Mouse (Mus musculus) thymus, adult 2 months (tissue): ENCODE data around the gene Ctnnbl1. TPM values are rescaled to one million over a fixed set of nuclear protein-coding genes. Genes with fewer than 3 reads are reported as not detected.

Experiments used
- DNase-seq: peaks from one replicate; pipeline ENCODE4 v3.0.0; 2021
- H3K27ac ChIP-seq: fragments of 200-500 bp; 2 replicates; pipeline ENCODE4 v1.5.1; 2012; ENCODE audit warnings: low read length, control low read depth; ENCODE audit not compliant: control insufficient read depth, insufficient read depth
- H3K27me3 ChIP-seq: fragments of 200-500 bp; 2 replicates; pipeline ENCODE4 v1.6.1; 2012; ENCODE audit warnings: mild to moderate bottlenecking, low read length, moderate library complexity, mixed read lengths; ENCODE audit not compliant: control insufficient read depth, insufficient read depth
- H3K36me3 ChIP-seq: fragments of 200-500 bp; 2 replicates; pipeline ENCODE4 v1.6.1; 2012; ENCODE audit warnings: mild to moderate bottlenecking, low read length, moderate library complexity; ENCODE audit not compliant: control insufficient read depth, insufficient read depth
- H3K4me1 ChIP-seq: fragments of 200-500 bp; replicated peaks from 2 replicates; pipeline ENCODE4 v1.6.1; 2012; ENCODE audit warnings: low read length; ENCODE audit not compliant: control insufficient read depth, insufficient read depth
- H3K4me3 ChIP-seq: fragments of 200-500 bp; 2 replicates; pipeline ENCODE4 v1.5.1; 2012; ENCODE audit warnings: mild to moderate bottlenecking, low read length, control low read depth, moderate library complexity; ENCODE audit not compliant: control insufficient read depth, insufficient read depth
- CTCF ChIP-seq: fragments of 200-500 bp; IDR thresholded peaks from 2 replicates; pipeline ENCODE4 v1.5.1; 2012; ENCODE audit warnings: mild to moderate bottlenecking, control low read depth, low read length, moderate library complexity, borderline replicate concordance; ENCODE audit not compliant: control insufficient read depth, poor library complexity, insufficient read depth; ENCODE audit errors: extremely low read depth
- POLR2A ChIP-seq: fragments of 200-500 bp; IDR thresholded peaks from 2 replicates; pipeline ENCODE4 v1.6.1; 2012; ENCODE audit warnings: mild to moderate bottlenecking, low read length, control low read depth, moderate library complexity; ENCODE audit not compliant: control insufficient read depth, poor library complexity, insufficient read depth; ENCODE audit errors: extremely low read depth
- WGBS: fragments of 180-500 bp; shearing (Covaris S2); methylation state at CpG from one replicate; pipeline ENCODE4 v1.1.7; 2018; 5-methylcytosine and 5-hydroxymethylcytosine counted together
- polyA plus RNA-seq: library from polyadenylated mRNA; depleted of rRNA; stranded (reverse); fragments of >200 nt; gene quantifications from 2 replicates; pipeline ENCODE4 v1.2.3, GENCODE M21; 2012

Gene Ctnnbl1
- polyA plus RNA-seq, 1 experiment, result 68.5 TPM

DNA sequence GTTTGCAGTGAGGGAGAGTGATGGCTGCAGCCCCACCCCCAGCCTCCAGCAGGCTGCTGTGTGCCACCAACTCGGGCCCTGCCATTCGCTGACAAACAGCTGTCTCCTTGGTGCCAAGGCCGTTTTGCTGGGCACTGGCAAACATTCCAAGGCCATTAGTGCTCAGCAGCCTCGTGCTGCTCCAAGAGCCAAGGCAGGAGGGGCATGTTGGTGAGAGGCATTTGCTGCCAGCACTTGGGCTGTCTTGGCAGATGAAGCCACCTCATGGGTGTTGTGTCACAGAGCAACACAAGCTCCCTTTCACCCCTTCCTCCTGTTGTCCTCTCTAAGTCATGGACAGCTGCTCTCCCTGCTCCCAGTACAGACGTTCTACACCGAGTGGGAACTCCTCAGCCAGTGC lies 136.0 kb downstream of the Ctnnbl1 start:
- TF ChIP-seq POLR2A (no peak), CTCF (no peak)
- no peak for DNase-seq
- Histone ChIP-seq H3K27me3 (no peaks in the 10 kb centered on the region), H3K27ac (no peak overlapping the region), H3K4me3 (no peak overlapping the region), H3K4me1 (no peaks in the 10 kb centered on the region), H3K36me3 (peaks cover 10% of the 10 kb centered on the region)
- WGBS, result 96% methylated on average over 6 of the region's 6 CpGs

DNA sequence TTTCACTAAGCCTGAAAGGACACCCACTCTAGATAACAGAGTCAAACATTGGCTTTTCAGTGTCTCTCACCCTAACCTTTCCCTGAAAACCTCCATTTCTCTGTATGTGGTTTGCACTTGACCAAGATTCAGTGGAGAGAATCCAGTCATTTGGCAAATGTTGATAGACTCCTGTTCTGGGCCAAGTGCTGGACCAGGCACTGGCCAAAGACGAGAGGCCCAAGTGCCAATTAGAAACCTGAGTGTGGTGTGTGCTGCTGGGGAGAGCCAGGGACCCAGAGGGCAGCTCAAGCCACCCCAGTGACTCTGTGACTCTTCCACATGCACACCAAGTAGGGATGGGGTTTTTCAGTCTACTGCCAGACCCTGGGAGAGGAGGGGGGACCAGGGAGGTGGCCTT lies 136.5 kb downstream of the Ctnnbl1 start:
- no peak overlapping the region for H3K27ac ChIP-seq
- no peak for DNase-seq
- H3K4me3 ChIP-seq, result no peak overlapping the region
- TF ChIP-seq CTCF (no peak), POLR2A (no peak)
- no peaks in the 10 kb centered on the region for H3K4me1 ChIP-seq
- 96% methylated on average over 1 of the region's 1 CpGs for WGBS
- H3K36me3 ChIP-seq, result peaks cover 10% of the 10 kb centered on the region
- no peaks in the 10 kb centered on the region for H3K27me3 ChIP-seq

DNA sequence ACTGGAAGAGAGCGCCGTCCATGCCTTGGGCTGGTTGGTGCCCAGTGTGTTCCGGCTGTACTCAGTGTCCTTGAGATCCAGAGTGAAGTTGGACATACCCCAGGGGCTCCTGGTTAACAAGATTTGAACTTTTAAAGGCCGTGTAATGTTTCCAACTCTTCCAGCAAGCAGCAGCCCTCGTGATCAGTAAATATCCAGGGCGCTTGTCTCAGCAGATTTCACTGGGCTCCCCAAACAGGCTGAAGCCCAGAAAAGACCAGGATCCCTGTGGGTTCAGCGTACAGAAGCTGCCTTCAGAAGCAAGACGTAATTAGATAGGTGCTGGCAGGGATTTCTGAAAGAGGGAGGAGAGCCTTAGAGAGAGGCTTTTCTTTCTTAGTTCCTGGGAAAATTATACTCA lies 137.9 kb downstream of the Ctnnbl1 start:
- H3K27me3 ChIP-seq, result no peaks in the 10 kb centered on the region
- no peak overlapping the region for H3K4me3 ChIP-seq
- H3K27ac ChIP-seq, result no peak overlapping the region
- peaks cover 10% of the 10 kb centered on the region for H3K36me3 ChIP-seq
- 94% methylated on average over 8 of the region's 8 CpGs for WGBS
- no peak for TF ChIP-seq CTCF
- no peak for TF ChIP-seq POLR2A
- DNase-seq, result no peak
- no peaks in the 10 kb centered on the region for H3K4me1 ChIP-seq

DNA sequence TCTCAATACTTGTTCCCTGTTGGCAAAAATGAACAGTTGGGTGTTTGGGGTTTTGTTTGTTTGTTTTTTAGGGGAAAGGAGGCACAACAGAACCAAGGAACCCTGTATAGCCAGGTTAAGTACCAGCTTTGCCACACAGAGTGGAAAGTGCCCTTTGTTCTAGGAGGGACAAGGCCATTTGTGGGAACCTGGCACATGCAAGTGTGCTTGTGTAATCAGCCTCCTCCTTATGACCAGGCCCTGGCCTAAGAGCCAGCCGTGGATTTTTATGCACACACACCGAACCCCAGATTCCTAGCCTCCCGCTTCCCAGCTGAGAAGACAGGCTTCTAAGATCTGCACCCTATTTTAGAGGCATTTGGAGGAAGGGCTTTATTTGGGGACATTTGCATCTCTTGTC lies 140.2 kb downstream of the Ctnnbl1 start:
- no peaks in the 10 kb centered on the region for H3K4me1 ChIP-seq
- DNase-seq, result no peak
- H3K27ac ChIP-seq, result no peak overlapping the region
- peaks cover 2% of the 10 kb centered on the region; the same call in 1 of the 2 replicates for H3K36me3 ChIP-seq
- H3K27me3 ChIP-seq, result no peaks in the 10 kb centered on the region
- TF ChIP-seq POLR2A, result no peak
- no peak for TF ChIP-seq CTCF
- H3K4me3 ChIP-seq, result no peak overlapping the region
- WGBS, result 98% methylated on average over 3 of the region's 3 CpGs

DNA sequence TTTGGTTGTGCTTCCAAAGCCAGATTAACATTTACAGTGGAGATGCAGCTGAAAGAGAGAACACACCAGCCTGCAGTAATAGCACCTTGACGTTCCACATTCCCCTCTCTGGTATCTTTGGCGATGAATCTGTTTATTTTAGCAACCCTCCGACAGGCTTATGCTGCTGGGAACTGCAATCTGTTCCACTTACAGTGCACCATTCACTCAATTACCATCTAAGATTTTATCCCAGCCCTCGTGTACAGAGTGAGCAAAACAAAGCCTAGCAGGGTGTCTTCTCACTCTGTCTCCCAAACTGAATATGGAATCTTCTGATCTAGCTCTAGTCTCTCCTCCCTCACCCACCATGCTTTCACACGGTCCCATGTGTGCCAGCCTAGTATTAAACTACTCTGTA lies 140.8 kb downstream of the Ctnnbl1 start:
- H3K27me3 ChIP-seq, result no peaks in the 10 kb centered on the region
- no peak overlapping the region for H3K27ac ChIP-seq
- H3K4me1 ChIP-seq, result no peaks in the 10 kb centered on the region
- no peak overlapping the region for H3K4me3 ChIP-seq
- TF ChIP-seq CTCF, result no peak
- TF ChIP-seq POLR2A, result no peak
- no peak for DNase-seq
- 88% methylated on average over 5 of the region's 5 CpGs for WGBS
- no peaks in the 10 kb centered on the region for H3K36me3 ChIP-seq

DNA sequence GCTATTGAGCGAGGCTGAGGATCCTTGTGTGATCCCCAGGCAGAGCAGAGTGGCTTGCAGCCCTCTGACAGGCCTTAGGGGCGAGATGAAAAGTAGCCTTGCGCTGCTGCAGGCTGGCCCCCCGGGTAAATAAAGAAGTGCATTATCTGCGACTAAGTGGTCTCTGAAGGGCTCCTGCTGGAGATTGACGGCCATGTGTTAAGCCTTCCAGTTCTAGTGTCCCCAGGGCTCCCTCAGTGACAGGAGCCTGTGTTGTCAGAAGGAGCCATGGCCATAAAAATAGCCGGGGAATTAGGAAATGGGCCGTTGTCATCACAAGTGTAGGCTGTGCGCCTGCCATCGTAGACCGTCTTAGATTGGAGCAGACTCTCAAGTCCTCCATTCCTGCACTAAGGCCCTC lies 144.7 kb downstream of the Ctnnbl1 start:
- H3K27ac ChIP-seq, result no peak overlapping the region
- H3K4me1 ChIP-seq, result no peaks in the 10 kb centered on the region
- H3K36me3 ChIP-seq, result peaks cover 9% of the 10 kb centered on the region
- DNase-seq, result no peak
- H3K27me3 ChIP-seq, result no peaks in the 10 kb centered on the region
- no peak overlapping the region for H3K4me3 ChIP-seq
- WGBS, result 93% methylated on average over 11 of the region's 11 CpGs
- no peak for TF ChIP-seq CTCF
- no peak for TF ChIP-seq POLR2A

DNA sequence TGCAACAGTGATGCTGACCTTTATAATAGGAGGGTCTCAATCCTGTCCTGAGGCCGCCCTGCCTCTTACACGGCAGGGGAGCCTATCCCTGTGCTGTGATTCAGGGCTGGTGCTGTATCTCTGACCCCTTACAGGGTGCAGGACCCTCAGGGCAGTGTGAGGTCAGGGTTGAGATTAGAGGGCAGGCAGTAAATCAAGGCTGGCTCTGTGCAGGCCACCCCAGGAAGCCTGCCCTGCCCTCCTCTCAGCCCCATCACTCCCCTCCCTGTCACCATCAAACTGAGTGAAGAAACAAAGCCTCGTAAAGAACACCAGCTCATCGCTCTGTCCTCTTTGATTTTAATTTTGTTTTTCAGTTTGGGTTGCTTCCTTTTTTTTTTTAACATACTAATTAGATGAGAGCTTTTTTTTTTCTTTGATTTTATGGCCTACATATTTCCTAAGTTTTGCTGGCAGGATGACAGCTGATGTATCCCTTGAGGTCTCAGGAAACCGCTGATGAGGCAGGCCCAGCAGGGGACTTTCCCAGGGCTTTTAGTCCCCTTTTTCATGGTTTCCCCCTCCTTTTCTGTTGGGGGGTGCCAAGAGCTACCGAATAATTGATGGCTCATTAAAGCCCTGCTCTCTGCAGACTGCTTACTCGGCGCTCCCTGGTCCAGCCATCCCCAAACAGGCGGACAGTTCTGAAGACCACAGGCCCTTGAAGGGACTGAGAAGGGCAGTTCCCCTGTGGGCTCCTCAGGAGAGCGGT lies 150.2 kb downstream of the Ctnnbl1 start:
- no peak for DNase-seq
- WGBS, result 60% methylated on average over 10 of the region's 10 CpGs
- no peaks in the 10 kb centered on the region for H3K27me3 ChIP-seq
- no peak overlapping the region for H3K4me3 ChIP-seq
- TF ChIP-seq POLR2A, result no peak
- no peak overlapping the region for H3K27ac ChIP-seq
- no peaks in the 10 kb centered on the region for H3K4me1 ChIP-seq
- peaks cover 9% of the 10 kb centered on the region for H3K36me3 ChIP-seq
